Mouse (Mus musculus) liver, postnatal 0 days (tissue): ENCODE results near the gene Slc25a36.

Experiments
- CTCF ChIP-seq: sonication (generic); IDR thresholded peaks from 2 replicates; pipeline ENCODE4 v1.5.1; 2016; ENCODE audit warnings: antibody characterized with exemption, low read depth
- EP300 ChIP-seq: IDR thresholded peaks from 2 replicates; pipeline ENCODE4 v1.6.1; 2016; ENCODE audit warnings: antibody characterized with exemption, low read depth, mild to moderate bottlenecking

GRCm38 (mm10) chr9:97098985-97099384 lies 12.0 kb downstream of the Slc25a36 start:
- TF ChIP-seq CTCF (no peak), EP300 (no peak)
